Mouse (Mus musculus) liver, adult 2 months (tissue): ENCODE data around the gene Chn1.

ENCODE experiments used
- CTCF ChIP-seq: fragments of 200-500 bp; IDR thresholded peaks from 2 replicates; pipeline ENCODE4 v1.5.1; 2011; ENCODE audit warnings: low read depth, low read length, control low read depth
- POLR2A ChIP-seq: fragments of 200-500 bp; IDR thresholded peaks from 2 replicates; pipeline ENCODE4 v1.6.1; 2011; ENCODE audit warnings: low read length, control low read depth; ENCODE audit not compliant: insufficient read depth; ENCODE audit errors: extremely low read depth

DNA sequence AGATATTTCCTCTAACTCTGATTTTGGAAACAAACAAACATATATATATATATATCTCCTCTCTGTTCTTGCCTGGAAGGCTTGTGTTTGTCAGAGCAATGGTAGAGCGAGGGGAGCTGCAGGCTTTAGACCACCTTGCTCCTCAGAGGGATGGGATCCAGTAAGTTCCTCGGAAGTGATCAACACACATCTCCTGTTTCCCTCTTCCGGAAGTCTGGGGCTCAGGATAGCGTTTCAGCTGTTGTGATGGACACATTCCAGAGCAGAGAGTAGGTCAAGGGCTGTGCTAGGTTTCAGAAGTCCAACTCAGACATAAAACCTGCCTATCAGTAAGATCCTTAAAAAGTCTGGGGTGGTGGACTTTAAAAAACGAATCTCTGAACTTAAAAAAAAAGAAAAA, 196.0 kb downstream of the Chn1 start:
- TF ChIP-seq CTCF = no peak
- no peak for TF ChIP-seq POLR2A
